Mouse (Mus musculus): Measurements from ENCODE around the gene Rab14. TPM values are rescaled to one million over a fixed set of nuclear protein-coding genes. Genes with fewer than 3 reads are reported as not detected.
A peak's percentile ranks its signal among the peaks of the same experiment; 100 is the strongest.

Rab14 gene
- polyA plus RNA-seq, 1 experiment from 2014 or later, result 255 TPM

DNA sequence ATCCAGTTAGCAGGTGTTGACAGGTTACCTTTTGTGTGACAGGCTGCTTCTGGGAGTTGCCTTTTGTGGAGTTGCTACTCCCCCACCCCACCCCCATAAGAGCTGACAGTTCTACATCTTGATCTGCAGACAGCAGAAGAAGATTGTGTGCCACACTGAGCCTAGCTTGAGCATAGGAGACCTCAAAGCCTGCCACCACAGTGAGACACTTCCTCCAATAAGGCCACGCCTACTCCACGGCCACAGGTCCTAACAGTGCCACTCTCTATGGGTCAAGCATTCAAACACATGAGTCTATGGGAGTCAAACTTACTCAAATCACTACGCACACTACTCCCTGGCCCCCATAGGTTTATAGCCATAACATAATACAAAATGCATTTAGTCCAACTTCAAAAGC, 17.8 kb upstream of the Rab14 start:
- ATAC-seq (ENCODE audit: insufficient number of reproducible peaks, low FRiP score), result no peak
- no peaks in the 10 kb centered on the region for H3K27me3 ChIP-seq (replicated peaks)
- H3K4me1 ChIP-seq (replicated peaks), result peaks cover 4% of the 10 kb centered on the region; the same call in 1 of the 2 replicates
- no peak overlapping the region for H3K4me3 ChIP-seq
- no peaks in the 10 kb centered on the region for H3K9me3 ChIP-seq (replicated peaks)
- no peak overlapping the region for H3K27ac ChIP-seq (ENCODE audit: poor library complexity, severe bottlenecking)
- no peak overlapping the region for H3K4me2 ChIP-seq
- H3K9ac ChIP-seq, result no peak overlapping the region
- 81% methylated on average over 3 of the region's 3 CpGs for WGBS
- no peaks in the 10 kb centered on the region for H3K36me3 ChIP-seq

GRCm38 (mm10) chr2:35216701-35217100, 15.8 kb upstream of the Rab14 start:
- Histone ChIP-seq H3K36me3 (no peaks in the 10 kb centered on the region), H3K9ac (no peak overlapping the region), H3K4me1 (replicated peaks) (peaks cover 4% of the 10 kb centered on the region; the same call in 1 of the 2 replicates), H3K9me3 (replicated peaks) (no peaks in the 10 kb centered on the region), H3K4me2 (no peak overlapping the region), H3K27me3 (replicated peaks) (no peaks in the 10 kb centered on the region), H3K4me3 (no peak overlapping the region), H3K27ac (ENCODE audit: poor library complexity, severe bottlenecking) (no peak overlapping the region)
- ATAC-seq (ENCODE audit: insufficient number of reproducible peaks, low FRiP score), result no peak
- 70% methylated on average over 2 of the region's 2 CpGs for WGBS

DNA sequence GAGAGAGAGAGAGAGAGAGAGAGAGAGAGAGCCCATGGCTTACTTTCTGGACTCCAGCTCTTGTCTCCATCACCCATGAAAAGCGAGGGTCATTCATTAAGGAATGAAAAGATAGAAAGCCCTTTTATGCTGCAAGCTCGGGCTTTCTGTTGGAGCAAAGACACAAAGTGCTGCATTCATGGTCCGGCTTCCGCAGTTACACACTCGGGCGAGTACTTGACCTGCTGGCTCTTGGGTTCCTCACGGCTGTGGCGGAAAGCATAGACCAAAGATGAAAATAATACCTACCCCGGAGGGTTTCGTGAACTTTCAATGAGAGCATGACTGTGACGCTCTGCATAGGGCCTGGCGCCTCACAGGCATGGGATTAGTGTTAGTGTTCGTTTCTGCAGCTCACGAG, 14.4 kb upstream of the Rab14 start:
- no peak overlapping the region for H3K4me2 ChIP-seq
- no peaks in the 10 kb centered on the region for H3K36me3 ChIP-seq
- H3K9ac ChIP-seq, result no peak overlapping the region
- H3K4me3 ChIP-seq, result no peak overlapping the region
- no peak for ATAC-seq (ENCODE audit: insufficient number of reproducible peaks, low FRiP score)
- H3K27me3 ChIP-seq (replicated peaks), result no peaks in the 10 kb centered on the region
- WGBS, result 83% methylated on average over 14 of the region's 14 CpGs
- no peak overlapping the region for H3K27ac ChIP-seq (ENCODE audit: poor library complexity, severe bottlenecking)
- H3K4me1 ChIP-seq (replicated peaks), result peaks cover 4% of the 10 kb centered on the region; the same call in 1 of the 2 replicates
- H3K9me3 ChIP-seq (replicated peaks), result no peaks in the 10 kb centered on the region

DNA sequence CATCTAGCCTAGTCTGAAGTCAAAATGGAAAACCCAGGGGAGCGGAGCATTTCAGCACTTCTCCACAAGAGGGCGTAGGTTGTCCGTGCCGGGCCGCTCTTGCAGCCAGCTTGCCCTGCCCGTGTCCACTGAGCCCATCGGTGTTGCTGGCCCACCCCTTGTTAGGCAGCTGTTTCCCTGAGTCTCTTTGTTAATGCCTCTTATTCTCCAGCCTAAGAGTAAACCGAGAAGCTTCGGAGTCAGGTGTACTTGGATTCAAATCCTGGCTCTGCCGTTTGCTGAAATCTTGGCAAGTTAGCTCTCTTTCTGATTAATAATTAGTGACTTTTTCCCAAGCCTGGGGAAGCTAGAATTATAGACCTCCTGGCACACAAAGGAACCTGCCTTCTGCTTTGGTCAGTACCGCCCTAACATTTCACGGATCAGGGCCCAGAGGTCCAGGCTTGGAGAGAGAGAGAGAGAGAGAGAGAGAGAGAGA, 14.0 kb upstream of the Rab14 start:
- H3K9ac ChIP-seq, result no peak overlapping the region
- ATAC-seq (ENCODE audit: insufficient number of reproducible peaks, low FRiP score), result peak; percentile 73
- no peak overlapping the region for H3K27ac ChIP-seq (ENCODE audit: poor library complexity, severe bottlenecking)
- WGBS, result 8% methylated on average over 12 of the region's 12 CpGs
- peak overlapping the region; percentile 48 for H3K4me2 ChIP-seq
- H3K4me1 ChIP-seq (replicated peaks), result peaks cover 4% of the 10 kb centered on the region; the same call in 1 of the 2 replicates
- H3K36me3 ChIP-seq, result no peaks in the 10 kb centered on the region
- H3K4me3 ChIP-seq, result no peak overlapping the region
- no peaks in the 10 kb centered on the region for H3K27me3 ChIP-seq (replicated peaks)
- H3K9me3 ChIP-seq (replicated peaks), result no peaks in the 10 kb centered on the region

DNA sequence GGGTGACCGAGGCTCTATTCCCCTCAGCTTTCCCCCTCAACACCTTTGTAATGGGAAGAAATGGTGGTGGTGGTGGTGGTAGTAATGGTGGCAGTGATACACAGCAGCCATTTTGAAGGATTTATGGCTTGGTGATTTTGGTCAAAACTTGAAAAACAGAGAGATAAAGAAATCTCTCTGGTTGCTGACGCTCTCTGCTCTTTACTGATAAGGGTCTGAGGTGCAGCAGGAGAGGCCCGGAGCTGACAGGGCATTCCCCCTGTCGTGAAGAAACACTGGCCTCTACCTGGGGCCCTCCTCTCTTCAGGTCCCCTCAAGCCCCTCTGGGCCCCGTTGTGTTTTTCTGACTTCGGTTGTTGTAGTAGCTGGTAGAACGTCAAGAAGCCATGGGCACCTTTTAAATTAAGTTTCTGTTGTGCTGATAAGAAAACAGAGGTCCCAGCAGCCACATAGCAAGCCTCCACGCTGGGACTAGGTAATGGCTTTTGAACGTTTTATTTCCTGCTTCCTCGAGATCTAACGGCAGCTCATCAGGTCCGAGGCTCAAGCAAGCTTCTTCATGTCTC, 12.5 kb upstream of the Rab14 start:
- H3K27me3 ChIP-seq (replicated peaks), result no peaks in the 10 kb centered on the region
- no peak for ATAC-seq (ENCODE audit: insufficient number of reproducible peaks, low FRiP score)
- H3K4me2 ChIP-seq, result no peak overlapping the region
- no peak overlapping the region for H3K4me3 ChIP-seq
- H3K36me3 ChIP-seq, result no peaks in the 10 kb centered on the region
- peaks cover 4% of the 10 kb centered on the region; the same call in 1 of the 2 replicates for H3K4me1 ChIP-seq (replicated peaks)
- 46% methylated on average over 12 of the region's 12 CpGs for WGBS
- no peak overlapping the region for H3K9ac ChIP-seq
- H3K9me3 ChIP-seq (replicated peaks), result no peaks in the 10 kb centered on the region
- no peak overlapping the region for H3K27ac ChIP-seq (ENCODE audit: poor library complexity, severe bottlenecking)

DNA sequence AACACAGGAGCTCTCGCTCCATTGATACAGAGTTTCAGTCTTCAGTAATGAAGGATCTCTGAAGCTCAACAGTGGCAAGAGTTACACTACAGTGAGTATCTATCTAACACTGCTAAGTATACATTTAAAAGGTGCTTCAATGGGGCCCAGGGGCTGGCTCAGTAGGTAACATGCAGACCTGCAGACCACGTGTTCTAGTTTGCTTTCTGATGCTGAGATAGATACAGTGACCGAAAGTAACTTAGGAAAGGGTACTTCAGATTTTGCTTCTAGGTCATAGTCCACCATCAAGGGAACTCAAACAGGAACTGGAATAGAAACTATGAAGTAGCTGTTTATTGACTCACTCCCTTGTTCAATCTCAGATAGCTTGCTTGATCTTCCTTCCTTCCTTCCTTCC, 10.8 kb upstream of the Rab14 start:
- Histone ChIP-seq H3K9me3 (replicated peaks) (no peaks in the 10 kb centered on the region), H3K36me3 (no peaks in the 10 kb centered on the region), H3K4me2 (no peak overlapping the region), H3K9ac (no peak overlapping the region), H3K4me1 (replicated peaks) (peaks cover 13% of the 10 kb centered on the region), H3K4me3 (no peak overlapping the region), H3K27ac (ENCODE audit: poor library complexity, severe bottlenecking) (no peak overlapping the region), H3K27me3 (replicated peaks) (no peaks in the 10 kb centered on the region)
- WGBS, result 74% methylated on average over 3 of the region's 3 CpGs
- no peak for ATAC-seq (ENCODE audit: insufficient number of reproducible peaks, low FRiP score)

- no peak for ATAC-seq (ENCODE audit: insufficient number of reproducible peaks, low FRiP score)
- H3K36me3 ChIP-seq, result no peaks in the 10 kb centered on the region
- H3K9ac ChIP-seq, result no peak overlapping the region
- H3K27me3 ChIP-seq (replicated peaks), result no peaks in the 10 kb centered on the region
- no peak overlapping the region for H3K4me2 ChIP-seq
- peaks cover 13% of the 10 kb centered on the region; the same call in 1 of the 2 replicates for H3K4me1 ChIP-seq (replicated peaks)
- H3K9me3 ChIP-seq (replicated peaks), result no peaks in the 10 kb centered on the region
- 62% methylated on average over 8 of the region's 8 CpGs for WGBS
- no peak overlapping the region for H3K27ac ChIP-seq (ENCODE audit: poor library complexity, severe bottlenecking)
- no peak overlapping the region for H3K4me3 ChIP-seq
These were observed 8.2 kb upstream of the Rab14 start for GRCm38 (mm10) chr2:35208931-35209665.

DNA sequence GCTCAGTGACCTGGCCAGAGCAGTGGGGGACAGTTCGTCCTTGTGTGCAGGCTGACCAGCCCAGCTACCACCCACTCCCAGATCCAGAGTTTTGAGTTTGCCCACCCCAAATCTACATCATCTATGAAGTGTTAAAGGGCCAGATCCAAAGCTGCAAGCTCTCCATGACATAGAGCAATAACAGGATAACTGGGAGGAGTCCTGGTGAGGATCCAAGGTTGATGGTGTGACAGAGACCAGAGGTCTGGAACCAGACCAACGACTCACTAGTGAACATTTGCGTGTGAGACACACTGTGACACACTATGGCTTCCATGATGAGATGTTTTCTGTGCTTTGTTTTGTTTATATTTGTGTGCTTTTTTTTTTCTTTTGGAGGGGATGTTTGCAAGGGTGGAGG, 7.1 kb upstream of the Rab14 start:
- no peak for ATAC-seq (ENCODE audit: insufficient number of reproducible peaks, low FRiP score)
- WGBS, result 80% methylated on average over 3 of the region's 3 CpGs
- Histone ChIP-seq H3K27ac (ENCODE audit: poor library complexity, severe bottlenecking) (no peak overlapping the region), H3K4me3 (no peak overlapping the region), H3K4me1 (replicated peaks) (peaks cover 13% of the 10 kb centered on the region; the same call in 1 of the 2 replicates), H3K9ac (no peak overlapping the region), H3K27me3 (replicated peaks) (no peaks in the 10 kb centered on the region), H3K36me3 (no peaks in the 10 kb centered on the region), H3K9me3 (replicated peaks) (no peaks in the 10 kb centered on the region), H3K4me2 (no peak overlapping the region)

DNA sequence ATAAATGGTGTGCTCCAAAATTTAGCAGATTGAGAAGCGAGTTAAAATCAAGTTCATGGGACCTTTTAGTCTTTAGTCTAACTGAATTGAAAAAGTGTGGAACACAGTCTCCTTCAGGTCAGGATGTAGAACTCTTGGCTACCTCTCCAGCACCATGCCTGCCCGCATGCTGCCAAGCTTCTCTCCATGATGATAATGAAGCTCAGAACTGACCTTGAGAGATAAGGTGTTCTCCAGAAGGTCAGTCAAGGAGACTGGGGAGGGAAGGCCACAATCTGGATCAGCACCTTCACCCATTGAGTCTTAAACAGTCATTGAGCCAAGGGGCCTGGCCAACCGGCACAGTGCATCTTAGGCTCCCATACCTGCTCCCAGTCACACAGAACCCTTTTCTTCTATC, 5.8 kb upstream of the Rab14 start:
- Histone ChIP-seq H3K27ac (ENCODE audit: poor library complexity, severe bottlenecking) (no peak overlapping the region), H3K9me3 (replicated peaks) (no peaks in the 10 kb centered on the region), H3K4me2 (no peak overlapping the region), H3K27me3 (replicated peaks) (no peaks in the 10 kb centered on the region), H3K4me3 (no peak overlapping the region), H3K4me1 (replicated peaks) (peaks cover 13% of the 10 kb centered on the region; the same call in 1 of the 2 replicates), H3K9ac (no peak overlapping the region), H3K36me3 (no peaks in the 10 kb centered on the region)
- WGBS, result 63% methylated on average over 3 of the region's 3 CpGs
- ATAC-seq (ENCODE audit: insufficient number of reproducible peaks, low FRiP score), result no peak

DNA sequence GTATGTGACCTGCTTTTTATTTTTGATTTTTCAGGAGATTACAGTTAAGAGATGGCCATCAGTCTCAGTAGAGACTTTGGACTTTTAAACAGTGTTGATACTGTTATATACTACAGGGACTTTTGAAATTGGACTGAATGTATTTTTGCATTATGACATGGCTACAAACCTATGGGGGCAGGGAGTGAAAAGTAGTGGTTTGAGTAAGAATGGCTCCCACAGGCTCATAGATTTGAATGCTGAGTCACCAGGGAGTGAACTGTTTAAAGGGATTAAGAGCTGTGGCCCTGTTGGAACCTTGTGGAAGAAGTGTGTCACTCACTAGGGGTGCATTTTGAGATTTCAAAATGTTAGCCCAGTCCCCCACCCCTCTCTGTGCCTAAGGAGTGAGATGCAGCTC, 2.8 kb upstream of the Rab14 start:
- peaks cover 19% of the 10 kb centered on the region; the same call in 1 of the 2 replicates for H3K4me1 ChIP-seq (replicated peaks)
- no peaks in the 10 kb centered on the region for H3K27me3 ChIP-seq (replicated peaks)
- no peaks in the 10 kb centered on the region for H3K36me3 ChIP-seq
- no peaks in the 10 kb centered on the region for H3K9me3 ChIP-seq (replicated peaks)
- no peak overlapping the region for H3K9ac ChIP-seq
- H3K4me3 ChIP-seq, result no peak overlapping the region
- no peak for ATAC-seq (ENCODE audit: insufficient number of reproducible peaks, low FRiP score)
- H3K27ac ChIP-seq (ENCODE audit: poor library complexity, severe bottlenecking), result no peak overlapping the region
- H3K4me2 ChIP-seq, result no peak overlapping the region

- Histone ChIP-seq H3K4me1 (replicated peaks) (peaks cover 15% of the 10 kb centered on the region), H3K9ac (peak overlapping the region; percentile 99), H3K4me3 (peak overlapping the region; percentile 89), H3K4me2 (peak overlapping the region; percentile 76), H3K9me3 (replicated peaks) (no peaks in the 10 kb centered on the region), H3K27ac (ENCODE audit: poor library complexity, severe bottlenecking) (peak overlapping the region; percentile 99), H3K36me3 (no peaks in the 10 kb centered on the region), H3K27me3 (replicated peaks) (no peaks in the 10 kb centered on the region)
- ATAC-seq (ENCODE audit: insufficient number of reproducible peaks, low FRiP score), result peak; percentile 87
- under 1% methylated on average over 86 of the region's 90 CpGs for WGBS
These were observed 686 bp downstream of the Rab14 start for GRCm38 (mm10) chr2:35199971-35200897.

Data from heart, embryonic 12.5 days (tissue).